Mouse (Mus musculus) midbrain, embryonic 15.5 days (tissue): ENCODE data around the gene Pom121l2. TPM values are rescaled to one million over a fixed set of nuclear protein-coding genes. Genes with fewer than 3 reads are reported as not detected.

Experiments used
- microRNA-seq: library from miRNA; unstranded; fragments of <30 nt; microRNA quantifications from one replicate; pipeline ENCODE4, GENCODE M21; 2016
- polyA plus RNA-seq: library from polyadenylated mRNA; unstranded; fragments of >200 nt; fragmentation: Nextera tagmentation; extraction: Ambion mirVana; gene quantifications from 2 replicates; pipeline ENCODE4 v1.2.1, GENCODE M21; 2015

Pom121l2 gene
- polyA plus RNA-seq, 1 experiment from 2014 or later, result not detected

Small RNA genes lying within 50 kb of the gene (microRNA-seq; reads per million reads assigned to microRNA genes)
- gene Gm44390, result not detected

Other genes starting within 250 kb of the Pom121l2 start
- 0.93 TPM in 1 of 2 replicates, not detected in the other for gene Hist1h4j, start 246.1 kb upstream of the Pom121l2 start, polyA plus RNA-seq
- gene Hist1h4k, start 230.7 kb upstream of the Pom121l2 start, polyA plus RNA-seq, result 1.8 and 4.2 TPM in 2 replicates
- 5.5 and 6.9 TPM in 2 replicates for gene Hist1h2ak, start 227.4 kb upstream of the Pom121l2 start, polyA plus RNA-seq
- gene Hist1h2bn, start 227.1 kb upstream of the Pom121l2 start, polyA plus RNA-seq, result 0.89 TPM in 1 of 2 replicates, not detected in the other
- gene Hist1h1b, start 200.6 kb upstream of the Pom121l2 start, polyA plus RNA-seq, result 3.4 and 3.7 TPM in 2 replicates
- gene Hist1h3i, start 197.8 kb upstream of the Pom121l2 start, polyA plus RNA-seq, result 26.1 and 35.4 TPM in 2 replicates
- 3.8 TPM in 1 of 2 replicates, not detected in the other for gene Hist1h2an, start 194.0 kb upstream of the Pom121l2 start, polyA plus RNA-seq
- 0.31 and 0.87 TPM in 2 replicates for gene Hist1h2bp, start 193.7 kb upstream of the Pom121l2 start, polyA plus RNA-seq
- 3.6 and 4.1 TPM in 2 replicates for gene Hist1h2bq, start 171.0 kb upstream of the Pom121l2 start, polyA plus RNA-seq
- gene Hist1h2ao, start 170.7 kb upstream of the Pom121l2 start, polyA plus RNA-seq, result not detected in 2 replicates
- 1.4 TPM in 1 of 2 replicates, not detected in the other for gene Hist1h4m, start 169.4 kb upstream of the Pom121l2 start, polyA plus RNA-seq
- gene Hist1h4n, start 149.0 kb upstream of the Pom121l2 start, polyA plus RNA-seq, result 4.2 and 5.9 TPM in 2 replicates
- 432 and 476 TPM in 2 replicates for gene Hist1h2ap, start 147.7 kb upstream of the Pom121l2 start, polyA plus RNA-seq
- 4.0 and 4.1 TPM in 2 replicates for gene Hist1h2br, start 147.5 kb upstream of the Pom121l2 start, polyA plus RNA-seq
- gene Zfp184, start 36.1 kb upstream of the Pom121l2 start, polyA plus RNA-seq, result 14.0 TPM in 2 replicates
- not detected in 2 replicates for gene Prss16, start 28.5 kb downstream of the Pom121l2 start, polyA plus RNA-seq
- 1.9 TPM in 1 of 2 replicates, not detected in the other for gene Hist1h2ah, start 54.4 kb downstream of the Pom121l2 start, polyA plus RNA-seq
- gene Hist1h2bk, start 54.7 kb downstream of the Pom121l2 start, polyA plus RNA-seq, result 0.54 and 0.63 TPM in 2 replicates
- gene Hist1h4i, start 60.2 kb downstream of the Pom121l2 start, polyA plus RNA-seq, result 5.7 and 7.7 TPM in 2 replicates
- gene Hist1h2ag, start 61.8 kb downstream of the Pom121l2 start, polyA plus RNA-seq, result 5.4 and 6.8 TPM in 2 replicates
- 2.9 and 3.0 TPM in 2 replicates for gene Hist1h2bj, start 62.0 kb downstream of the Pom121l2 start, polyA plus RNA-seq
- gene Vmn1r188, start 103.2 kb downstream of the Pom121l2 start, polyA plus RNA-seq, result not detected in 2 replicates
- gene Vmn1r189, start 124.6 kb downstream of the Pom121l2 start, polyA plus RNA-seq, result not detected in 2 replicates
- gene Vmn1r191, start 202.8 kb downstream of the Pom121l2 start, polyA plus RNA-seq, result not detected in 2 replicates
- gene Vmn1r192, start 209.9 kb downstream of the Pom121l2 start, polyA plus RNA-seq, result not detected in 2 replicates
- gene Vmn1r193, start 242.0 kb downstream of the Pom121l2 start, polyA plus RNA-seq, result not detected in 2 replicates